Mouse (Mus musculus) spleen, postnatal 4 days (tissue): Measurements from ENCODE around the gene Lama1.
A peak's percentile ranks its signal among the peaks of the same experiment; 100 is the strongest.
"Not testable (repeated sequence)": the region's sequence is repeated elsewhere in the genome, so short reads cannot be mapped to it uniquely, and the experiment has no call there.

Experiments
- DNase-seq, 2 experiments: peaks; one replicate each; pipeline ENCODE4 v3.0.0; 2022; ENCODE audit warnings: low spot score in 2 of 2

Gene Lama1

DNA sequence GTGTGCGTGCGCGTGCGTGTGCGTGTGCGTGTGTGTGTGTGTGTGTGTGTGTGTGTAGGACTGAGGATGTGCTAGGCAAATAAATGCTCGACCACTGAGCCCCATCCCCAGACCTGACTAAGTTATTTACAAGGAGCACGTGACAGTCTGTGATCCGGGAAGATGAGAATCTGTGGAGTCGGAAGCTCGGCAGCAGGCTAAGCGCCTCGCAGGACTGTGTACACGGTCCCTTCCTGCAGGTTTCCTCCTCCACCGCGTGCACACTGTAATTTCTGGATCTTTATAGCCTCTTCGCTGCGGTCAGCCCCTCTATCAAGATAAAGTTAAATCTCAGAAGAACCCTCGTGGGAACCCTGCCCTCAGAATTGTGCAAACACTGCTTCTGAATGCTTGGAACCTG, 18.4 kb downstream of the Lama1 start:
- DNase-seq, result no peak

DNA sequence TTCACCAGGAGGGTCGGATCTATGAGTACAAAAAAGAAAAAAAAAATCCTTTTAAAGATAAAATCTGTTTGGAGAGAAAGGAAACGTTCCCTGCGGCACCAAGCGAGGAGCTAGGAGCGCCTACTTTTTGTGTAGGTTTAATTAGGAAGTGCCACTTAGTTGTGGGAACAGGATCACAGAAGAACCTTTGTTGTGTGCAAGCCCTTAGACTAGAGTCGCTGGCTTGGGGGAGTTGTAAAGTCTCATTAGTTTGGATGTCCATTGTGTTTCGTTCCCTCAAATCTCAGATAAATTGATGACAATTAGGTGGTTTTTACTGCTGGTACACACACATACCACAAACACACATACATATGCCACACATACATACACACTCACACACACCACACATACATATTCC, 25.0 kb downstream of the Lama1 start:
- no peak for DNase-seq

DNA sequence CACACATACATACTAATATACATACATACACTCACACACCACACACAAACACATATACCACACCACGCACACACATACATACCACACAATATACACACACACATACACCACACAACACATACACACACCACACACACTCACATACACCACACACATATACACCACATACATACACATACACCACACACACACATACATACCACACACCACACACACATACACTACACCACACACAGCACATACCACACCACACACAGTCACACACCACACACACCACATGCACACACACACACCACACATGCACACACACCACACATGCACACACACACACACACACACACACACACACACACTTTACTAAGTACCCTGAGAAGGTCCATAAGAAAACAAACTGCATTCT, 25.5 kb downstream of the Lama1 start:
- DNase-seq, result no peak

DNA sequence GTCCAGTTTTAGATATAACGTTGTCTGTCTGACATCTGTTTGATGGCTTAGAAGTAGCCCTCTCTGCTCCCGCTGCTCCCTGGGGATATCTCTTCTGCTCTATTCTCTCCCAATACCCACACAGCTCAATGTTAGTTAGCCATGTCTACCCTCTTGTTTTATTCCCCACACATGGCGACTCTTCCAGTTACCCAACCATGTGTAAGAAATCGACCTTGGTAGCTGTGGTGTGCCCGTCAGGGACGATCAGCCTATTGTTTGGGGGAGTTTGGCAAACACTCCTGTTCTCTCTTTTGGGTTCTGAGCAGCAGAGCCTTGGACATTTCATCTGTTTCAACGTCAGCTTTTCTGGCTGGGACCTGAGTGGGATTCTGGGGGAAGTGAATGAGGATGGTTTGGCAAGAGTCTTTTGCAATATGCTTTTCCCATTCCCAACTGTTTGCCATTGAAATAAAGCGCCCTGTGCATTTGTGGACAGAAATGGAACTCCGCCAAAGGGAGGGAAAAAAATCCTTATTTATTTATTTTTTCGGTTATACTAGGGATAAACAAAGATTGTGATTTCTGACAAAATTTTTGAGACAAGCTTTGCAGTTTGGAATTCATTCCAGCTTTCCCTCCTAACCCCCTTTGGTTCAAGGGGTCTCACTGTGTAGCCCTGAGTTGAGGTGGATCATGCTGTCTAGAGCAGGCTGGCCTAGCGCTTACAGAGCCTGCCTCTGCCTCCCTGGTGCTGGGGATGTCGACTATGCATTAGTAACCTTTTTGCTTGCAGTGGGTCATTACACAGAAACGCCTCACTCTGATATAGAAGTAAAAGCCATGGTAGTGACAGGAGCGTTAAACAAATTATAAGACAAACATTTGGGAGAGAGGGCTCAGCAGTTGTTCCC, 26.4 kb downstream of the Lama1 start:
- no peak for DNase-seq

DNA sequence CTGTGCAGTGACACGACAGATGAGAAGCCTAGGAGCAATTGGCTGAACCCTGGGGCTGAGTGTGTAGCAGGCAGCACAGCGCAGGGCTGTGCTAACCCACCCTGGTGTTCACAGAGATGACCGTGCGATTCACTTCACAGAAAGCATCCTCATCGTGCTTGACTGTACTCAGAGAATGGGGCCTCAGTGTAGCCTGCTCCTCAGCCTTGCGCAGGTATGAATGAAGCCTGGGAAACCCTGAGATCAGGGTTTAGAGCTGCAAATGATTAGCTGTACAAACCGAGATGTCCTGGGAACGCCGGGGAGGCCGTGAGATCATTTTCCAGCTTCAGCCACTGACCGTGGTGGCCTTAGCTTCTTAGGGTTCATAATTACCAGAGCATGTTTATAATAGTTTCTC, 29.5 kb downstream of the Lama1 start:
- no peak for DNase-seq

DNA sequence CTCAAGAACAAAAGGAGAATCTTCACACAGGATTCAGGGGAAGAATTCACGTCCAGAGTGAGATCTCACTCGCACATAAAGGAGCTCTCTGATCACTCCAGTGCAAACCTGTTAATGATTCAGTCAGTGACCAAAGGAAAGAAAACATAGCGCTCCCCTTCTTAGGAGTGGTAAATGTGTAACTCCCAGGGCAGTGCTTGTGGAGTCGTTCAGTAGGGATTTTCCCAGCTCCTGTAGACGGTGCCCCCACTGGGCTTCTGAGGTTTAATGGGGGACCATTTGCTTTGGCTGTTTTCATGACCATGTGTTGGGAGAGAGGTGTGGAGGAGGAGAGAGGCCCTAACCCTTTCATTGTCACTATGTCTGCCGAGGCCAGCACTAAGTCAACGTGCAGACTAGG, 31.7 kb downstream of the Lama1 start:
- DNase-seq, result no peak

DNA sequence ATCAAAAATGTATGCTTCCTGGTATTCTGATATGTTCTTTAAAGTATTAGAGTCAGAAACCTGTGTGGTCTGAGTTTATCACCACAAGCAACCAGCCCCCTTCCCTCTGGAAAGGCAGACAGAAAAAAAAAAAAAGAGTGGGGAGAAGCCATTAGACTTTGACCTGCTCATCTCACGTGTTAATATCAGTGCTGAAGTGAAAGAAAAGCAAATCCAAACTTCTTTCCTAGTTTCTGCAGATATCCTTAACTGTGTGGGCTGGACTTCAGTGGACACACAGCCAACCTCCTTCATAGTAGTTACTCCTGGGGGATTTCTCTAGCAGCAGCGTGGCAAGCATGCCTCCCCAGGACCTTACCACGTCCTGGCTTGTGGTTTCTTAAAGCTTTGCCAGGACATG, 34.0 kb downstream of the Lama1 start:
- DNase-seq, result no peak

DNA sequence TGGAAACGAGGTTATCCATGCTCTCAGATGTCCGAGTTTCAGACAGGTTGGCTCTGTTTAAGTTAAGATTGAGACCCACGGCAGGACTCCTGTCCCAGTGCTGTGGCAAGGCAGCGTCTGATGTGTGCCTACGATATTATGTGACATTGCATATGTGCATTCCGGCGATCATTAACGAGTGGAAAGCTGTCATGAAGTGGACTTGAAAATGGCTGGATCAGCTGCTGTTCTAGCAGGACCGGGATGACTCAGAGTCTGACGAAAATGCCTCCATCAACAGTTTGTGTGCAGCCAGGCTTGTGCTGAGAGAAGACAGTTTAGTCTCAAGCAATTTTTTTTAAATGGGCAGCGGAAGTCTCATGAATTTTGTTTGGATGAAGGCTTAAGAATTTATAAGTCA, 34.9 kb downstream of the Lama1 start:
- DNase-seq, result no peak

DNA sequence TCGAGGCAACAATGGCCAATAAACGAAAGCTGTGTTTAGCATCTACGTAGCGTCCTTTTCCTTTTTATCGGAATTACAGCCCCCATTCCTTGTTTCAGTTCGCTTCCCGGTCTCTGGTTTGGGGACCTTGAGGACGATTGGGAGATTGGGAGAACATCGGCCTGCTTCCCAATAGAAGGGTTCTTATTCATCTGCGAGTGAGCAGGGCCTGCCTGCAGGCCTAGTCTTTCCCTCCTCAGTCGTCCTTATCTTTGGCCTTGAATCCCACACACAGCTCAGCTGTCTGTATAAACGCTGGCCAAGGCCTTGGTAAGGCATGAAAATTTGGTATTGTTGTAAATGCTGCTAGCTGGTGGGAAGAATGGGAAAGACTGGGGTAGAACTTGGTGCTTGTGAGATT, 36.5 kb downstream of the Lama1 start:
- no peak for DNase-seq

DNA sequence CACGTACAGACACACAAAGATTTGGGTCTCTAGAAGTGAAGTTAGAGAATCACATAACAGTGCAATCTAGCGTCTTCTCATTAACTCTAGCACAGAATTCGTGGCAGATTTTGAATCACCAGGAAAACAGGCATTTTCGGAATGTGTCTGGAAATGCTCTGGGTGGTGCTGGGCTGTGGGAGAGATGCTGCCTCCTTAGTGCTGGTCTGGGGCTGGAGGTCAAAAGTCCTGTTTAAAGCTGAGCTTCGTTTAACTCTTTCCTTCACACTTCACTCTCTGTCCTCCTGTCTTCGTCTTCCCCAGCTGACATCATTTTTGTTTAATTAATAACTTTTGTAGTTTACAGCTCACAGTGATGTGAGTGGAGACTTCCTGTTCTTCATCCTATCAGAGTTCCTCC, 38.7 kb downstream of the Lama1 start:
- DNase-seq, result no peak

DNA sequence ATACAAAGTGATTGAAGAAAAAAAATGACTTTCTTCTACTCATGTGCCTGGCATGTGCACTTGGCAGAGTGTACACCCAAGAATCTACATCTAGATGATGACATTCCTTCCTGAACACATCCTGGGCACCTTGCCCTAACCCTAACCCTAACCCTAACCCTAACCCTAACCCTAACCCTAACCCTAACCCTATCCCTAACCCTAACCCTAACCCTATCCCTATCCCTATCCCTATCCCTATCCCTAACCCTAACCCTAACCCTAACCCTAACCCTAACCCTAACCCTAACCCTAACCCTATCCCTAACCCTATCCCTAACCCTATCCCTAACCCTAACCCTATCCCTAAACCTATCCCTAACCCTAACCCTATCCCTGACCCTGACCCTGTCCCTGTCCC, 44.2 kb downstream of the Lama1 start:
- not testable (repeated sequence) for DNase-seq

DNA sequence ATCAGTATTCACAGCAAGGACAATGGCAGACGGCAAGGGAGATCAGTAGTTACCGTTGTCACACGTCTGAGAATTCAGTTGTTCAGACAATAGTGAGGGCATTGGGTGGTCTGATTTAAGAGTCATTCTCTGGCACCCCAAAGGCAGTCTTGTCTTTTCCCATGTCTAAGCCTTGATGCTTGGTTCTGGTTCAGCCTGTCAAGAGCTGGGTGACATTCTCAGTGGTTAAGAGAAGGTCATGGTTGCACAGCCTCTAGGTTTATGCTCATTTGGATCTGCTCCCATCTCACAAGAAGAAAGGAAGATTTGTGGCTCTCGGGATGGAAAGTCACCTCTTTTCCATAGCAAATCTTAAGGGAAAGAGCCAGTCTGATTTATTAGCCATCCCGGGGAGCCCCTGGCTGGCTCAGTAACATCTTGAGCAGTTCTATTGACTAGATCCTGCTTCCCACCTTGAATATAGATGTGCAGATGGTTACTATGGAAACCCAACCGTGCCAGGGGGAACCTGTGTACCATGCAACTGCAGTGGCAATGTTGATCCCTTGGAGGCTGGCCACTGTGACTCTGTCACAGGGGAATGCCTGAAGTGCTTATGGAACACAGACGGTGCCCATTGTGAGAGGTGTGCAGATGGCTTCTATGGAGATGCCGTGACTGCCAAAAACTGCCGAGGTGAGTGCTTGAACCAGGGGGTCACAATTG, 67.3 kb downstream of the Lama1 start:
- no peak for DNase-seq

DNA sequence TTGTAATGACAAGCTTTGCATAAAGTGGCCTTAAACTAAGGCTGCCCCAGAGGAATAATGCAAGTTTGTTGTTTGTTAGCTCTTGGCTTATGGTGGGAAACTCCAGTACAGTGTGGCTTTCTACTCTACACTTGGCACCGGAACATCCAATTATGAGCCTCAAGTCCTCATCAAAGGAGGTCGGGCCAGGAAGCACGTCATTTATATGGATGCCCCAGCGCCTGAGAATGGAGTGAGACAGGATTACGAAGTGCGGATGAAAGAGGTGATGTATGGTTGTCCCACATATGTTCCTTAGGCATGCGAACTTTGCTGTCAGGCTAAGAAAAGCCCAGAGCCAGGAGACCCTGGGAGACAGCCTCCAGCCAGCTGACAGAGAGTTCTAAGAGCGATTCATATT, 76.5 kb downstream of the Lama1 start:
- DNase-seq, result no peak

DNA sequence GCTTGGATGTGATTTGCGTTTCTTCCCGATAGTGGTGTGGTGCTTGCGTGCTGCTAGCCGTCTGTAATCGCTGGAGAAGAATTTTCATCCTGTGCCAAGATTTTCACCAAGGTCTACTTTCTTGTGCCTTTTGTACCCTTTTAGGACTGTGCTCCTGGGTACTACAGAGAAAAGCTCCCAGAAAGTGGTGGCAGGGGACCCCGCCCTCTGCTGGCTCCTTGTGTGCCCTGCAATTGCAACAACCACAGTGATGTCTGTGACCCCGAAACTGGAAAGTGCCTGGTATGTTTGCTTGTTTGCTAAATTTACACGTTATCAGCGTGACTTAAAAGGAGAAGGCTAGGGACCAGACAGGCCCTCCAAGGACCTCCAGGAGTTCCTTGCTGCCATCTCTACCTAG, 79.7 kb downstream of the Lama1 start:
- DNase-seq, result no peak

DNA sequence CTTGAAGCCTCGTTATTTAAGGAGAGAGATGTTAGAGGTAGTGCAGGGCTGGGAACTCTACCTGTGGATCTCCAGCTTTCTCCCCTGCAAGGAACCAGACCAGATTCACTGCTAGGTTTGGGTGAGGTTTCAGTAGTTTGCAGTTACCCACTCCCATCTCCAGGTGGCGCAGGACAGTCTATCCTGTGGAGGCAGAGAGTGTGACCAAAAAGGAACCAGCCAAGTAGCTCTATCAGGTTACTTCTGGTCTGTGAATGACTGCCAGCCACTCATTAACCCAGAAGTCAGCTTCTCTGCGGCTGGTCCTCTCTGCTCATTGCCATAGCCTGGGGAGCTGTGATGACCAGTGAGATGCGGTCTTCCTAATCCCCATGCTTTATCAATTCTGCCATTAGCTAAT, 82.8 kb downstream of the Lama1 start:
- no peak for DNase-seq

DNA sequence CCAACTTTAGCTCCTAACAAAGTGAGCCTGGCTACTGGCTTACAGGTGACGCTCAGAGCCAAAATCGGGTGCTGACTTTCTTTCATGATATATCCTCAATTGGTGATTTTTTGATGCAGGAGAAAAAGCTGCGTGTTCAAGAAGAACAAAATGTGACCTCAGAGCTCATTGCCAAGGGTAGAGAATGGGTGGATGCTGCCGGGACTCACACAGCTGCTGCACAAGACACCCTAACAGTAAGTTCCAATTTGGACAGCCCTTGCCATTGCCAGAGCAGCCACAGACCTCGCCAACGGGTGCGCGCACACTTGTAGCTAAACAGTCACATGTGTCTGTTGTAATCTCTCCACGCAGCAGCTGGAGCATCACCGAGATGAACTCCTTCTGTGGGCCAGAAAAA, 94.0 kb downstream of the Lama1 start:
- DNase-seq, result no peak

DNA sequence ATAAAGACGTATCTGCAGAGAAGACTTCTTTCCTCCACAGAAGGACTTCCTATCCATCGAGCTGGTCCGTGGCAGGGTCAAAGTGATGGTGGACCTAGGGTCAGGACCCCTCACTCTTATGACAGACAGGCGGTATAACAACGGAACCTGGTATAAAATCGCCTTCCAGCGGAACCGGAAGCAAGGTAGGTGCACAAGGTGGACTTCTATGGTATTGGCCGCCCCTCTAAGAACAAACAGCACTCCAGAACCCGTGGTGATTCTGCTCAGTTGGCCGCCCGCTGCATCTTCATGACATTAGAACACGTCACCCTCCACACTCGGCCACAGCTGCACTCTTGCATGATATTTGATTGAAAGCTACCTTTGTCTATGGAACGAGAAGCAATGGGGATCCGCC, 112.1 kb downstream of the Lama1 start:
- no peak for DNase-seq

DNA sequence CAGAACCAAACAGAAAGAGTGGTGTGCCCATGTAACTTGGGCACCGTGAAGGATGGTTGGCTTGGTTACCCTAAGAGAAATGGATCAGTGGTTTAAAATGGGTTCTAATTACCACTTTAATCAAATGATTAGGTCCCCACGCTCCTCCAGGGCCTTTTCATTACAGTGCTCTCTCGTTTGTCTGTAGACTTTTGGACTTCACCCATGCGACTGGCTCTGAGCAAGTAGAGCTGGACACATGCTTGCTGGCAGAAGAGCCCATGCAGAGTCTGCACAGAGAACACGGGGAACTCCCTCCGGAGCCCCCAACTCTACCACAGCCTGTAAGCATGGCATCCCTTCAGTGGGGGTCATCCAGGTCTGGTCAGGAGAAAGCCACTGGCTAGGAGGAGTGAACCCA, 116.6 kb downstream of the Lama1 start:
- no peak for DNase-seq

DNA sequence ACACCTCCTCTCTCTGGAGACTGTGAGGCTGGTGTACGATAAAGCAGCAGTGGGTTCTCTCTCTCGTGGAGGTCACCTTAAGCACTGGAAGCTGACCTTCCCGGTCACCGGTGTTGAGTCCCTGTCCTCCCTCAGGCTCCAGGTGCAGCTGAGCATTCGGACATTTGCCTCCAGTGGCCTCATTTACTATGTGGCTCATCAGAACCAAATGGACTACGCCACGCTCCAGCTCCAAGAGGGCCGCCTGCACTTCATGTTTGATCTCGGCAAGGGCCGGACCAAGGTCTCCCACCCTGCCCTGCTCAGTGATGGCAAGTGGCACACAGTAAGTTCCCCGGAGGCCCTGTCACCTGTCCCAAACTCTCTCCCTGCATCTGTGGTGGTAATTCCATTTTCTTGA, 118.7 kb downstream of the Lama1 start:
- DNase-seq, result no peak

DNA sequence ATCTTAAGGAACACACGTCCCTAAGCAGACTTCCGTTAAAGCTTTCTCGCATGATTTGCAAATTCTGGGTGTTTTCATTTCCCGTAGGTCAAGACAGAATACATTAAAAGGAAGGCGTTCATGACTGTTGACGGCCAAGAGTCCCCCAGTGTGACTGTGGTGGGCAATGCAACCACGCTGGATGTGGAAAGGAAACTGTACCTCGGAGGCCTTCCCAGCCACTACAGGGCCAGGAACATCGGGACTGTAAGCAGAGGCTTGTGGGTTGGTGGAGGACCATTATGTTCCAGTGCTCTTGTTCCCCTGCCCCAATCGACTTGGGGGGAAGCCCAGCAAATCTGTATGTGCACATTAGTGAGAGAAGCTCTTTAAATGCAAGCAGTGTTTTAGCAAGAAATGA, 119.9 kb downstream of the Lama1 start:
- no peak for DNase-seq

DNA sequence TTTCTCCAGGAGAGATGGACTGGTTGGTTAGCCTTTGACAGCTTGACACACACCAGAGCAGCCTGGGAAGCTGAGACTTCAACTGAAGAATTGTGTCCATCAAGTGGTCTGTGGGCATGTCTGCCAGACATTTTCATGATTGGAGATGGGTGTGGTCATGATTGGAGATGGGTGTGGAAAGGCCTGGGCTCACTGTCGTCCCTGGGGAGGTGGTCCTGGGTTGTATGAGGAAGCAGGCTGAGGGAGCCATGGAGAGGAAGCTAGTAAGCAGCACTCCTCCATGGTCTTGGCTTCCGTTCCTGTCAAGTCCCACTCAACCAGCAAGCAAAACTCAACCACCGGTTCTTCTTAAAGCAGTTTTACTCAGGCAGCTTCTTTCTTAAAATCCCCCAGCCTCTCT, 130.4 kb downstream of the Lama1 start:
- peak in 1 of 2 experiments; percentile 33 for DNase-seq

DNA sequence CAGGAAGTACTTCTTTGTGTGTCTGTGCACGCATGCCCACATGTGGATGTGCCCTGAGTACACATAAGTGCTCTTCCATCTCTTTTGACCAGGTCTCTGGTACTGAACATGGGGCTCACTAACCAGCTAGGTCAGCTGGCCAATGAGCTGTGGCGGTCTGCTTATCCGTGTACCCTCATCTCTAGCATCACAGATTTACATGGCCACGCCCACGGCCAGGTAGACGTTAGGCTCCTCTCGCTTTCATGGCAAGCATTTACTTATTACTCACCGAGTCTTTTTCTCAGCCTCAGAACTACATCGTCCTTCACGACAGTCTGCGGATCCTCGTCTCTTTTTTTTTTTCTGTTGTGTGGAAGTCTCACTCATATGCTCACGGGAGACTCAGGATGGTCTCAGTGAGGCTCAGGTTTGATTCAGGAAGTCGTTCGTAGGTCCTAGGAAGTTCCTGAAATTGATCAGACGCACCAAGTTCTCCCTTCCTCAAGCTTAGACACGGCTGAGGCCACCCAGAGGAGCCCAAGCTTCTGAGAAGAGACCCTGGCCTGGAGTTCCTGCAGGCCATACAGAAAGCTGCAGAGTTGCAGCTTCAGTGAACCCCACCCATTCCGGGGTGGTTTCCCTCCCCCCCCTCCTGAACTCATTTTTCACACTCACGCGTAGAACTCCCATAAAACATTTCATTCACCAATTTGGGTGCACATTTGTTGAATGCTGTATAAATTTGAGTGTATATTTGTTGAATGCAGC, 139.3 kb downstream of the Lama1 start:
- DNase-seq, result peak in 1 of 2 experiments; percentile 34
